Mouse (Mus musculus): ENCODE results near the gene Thrap3.

- TF ChIP-seq CTCF (IDR thresholded peaks at IDR 0.05; ENCODE audit: borderline replicate concordance, insufficient read depth, low read depth, low read length) (no peak), POLR2A (IDR thresholded peaks at IDR 0.05; ENCODE audit: borderline replicate concordance, insufficient read depth, low read length) (no peak)
Observed at GRCm38 (mm10) chr4:126201514-126202302, 852 bp downstream of the Thrap3 start.

All from cerebellum, adult 2 months (tissue).